Mouse (Mus musculus) MEL (cell line): ENCODE measurements at regions not wholly inside any gene's neighbourhood (a gene's known extent, or its start where the extent isn't known, plus 50 kb on each side); places are given as distances from the start of the nearest gene placed in this dataset.

Experiments used
- DNase-seq: peaks from one replicate; pipeline ENCODE4 v3.0.0; 2011; ENCODE audit warnings: low read depth, low spot score
- H3K27ac ChIP-seq: 2 replicates; pipeline ENCODE4 v1.5.1; 2012; ENCODE audit warnings: low read depth, mild to moderate bottlenecking, control low read depth, low read length, moderate library complexity; ENCODE audit not compliant: control insufficient read depth
- H3K27me3 ChIP-seq, 2 experiments: fragments of 150-350 bp in 1 of 2; sonication (generic) in 1 of 2; 2 replicates each; pipeline ENCODE4 v1.6.1; 2012; ENCODE audit warnings: low read length in 2 of 2, mild to moderate bottlenecking in 2 of 2, improper control_type of control experiment in 1 of 2, moderate library complexity in 1 of 2; ENCODE audit not compliant: insufficient read depth in 2 of 2, control insufficient read depth in 1 of 2
- H3K36me3 ChIP-seq, 2 experiments: 2 replicates each; pipeline ENCODE4 v1.6.1; 2012 to 2014; ENCODE audit warnings: low read length in 2 of 2, improper control_type of control experiment in 1 of 2, inconsistent platforms in 1 of 2, mild to moderate bottlenecking in 1 of 2; ENCODE audit not compliant: insufficient read depth in 2 of 2, control insufficient read depth in 1 of 2
- H3K4me1 ChIP-seq, 2 experiments: fragments of 150-350 bp in 1 of 2; sonication (generic) in 1 of 2; 2 replicates each; pipeline ENCODE4 v1.6.1; 2012; ENCODE audit warnings: low read length in 2 of 2, improper control_type of control experiment in 1 of 2, mild to moderate bottlenecking in 1 of 2; ENCODE audit not compliant: insufficient read depth in 2 of 2, control insufficient read depth in 1 of 2
- H3K4me3 ChIP-seq, 2 experiments: fragments of 150-350 bp in 1 of 2; sonication (generic) in 1 of 2; 2 replicates each; pipeline ENCODE4 v1.5.1; 2012; ENCODE audit warnings: low read depth in 2 of 2, low read length in 2 of 2, mild to moderate bottlenecking in 2 of 2, moderate library complexity in 2 of 2, control low read depth in 1 of 2, improper control_type of control experiment in 1 of 2; ENCODE audit not compliant: control insufficient read depth in 1 of 2, insufficient read depth in 1 of 2
- H3K79me2 ChIP-seq: 2 replicates; pipeline ENCODE4 v1.6.1; 2012; ENCODE audit warnings: mild to moderate bottlenecking, low read length, moderate library complexity; ENCODE audit not compliant: control insufficient read depth, poor library complexity, insufficient read depth
- H3K9ac ChIP-seq: 2 replicates; pipeline ENCODE4 v1.6.1; 2012; ENCODE audit warnings: low read depth, mild to moderate bottlenecking, control low read depth, low read length, moderate library complexity; ENCODE audit not compliant: control insufficient read depth, poor library complexity, severe bottlenecking
- H3K9me3 ChIP-seq: fragments of 150-350 bp; sonication (generic); replicated peaks from 2 replicates; pipeline ENCODE4 v1.6.1; 2012; ENCODE audit warnings: mild to moderate bottlenecking, low read length, improper control_type of control experiment, moderate library complexity; ENCODE audit not compliant: insufficient read depth
- BHLHE40 ChIP-seq: IDR thresholded peaks from 2 replicates; pipeline ENCODE4 v1.6.1; 2012; ENCODE audit warnings: low read depth, mild to moderate bottlenecking, inconsistent platforms, low read length, improper control_type of control experiment, borderline replicate concordance
- CTCF ChIP-seq, 3 experiments: IDR thresholded peaks in 2 of 3; conservative IDR thresholded peaks in 1 of 3; 2 replicates each; pipeline ENCODE4 v1.5.1; 2011 to 2012; ENCODE audit warnings: low read length in 3 of 3, low read depth in 2 of 3, mild to moderate bottlenecking in 2 of 3, improper control_type of control experiment in 1 of 3, inconsistent platforms in 1 of 3, mixed read lengths in 1 of 3, moderate library complexity in 1 of 3; ENCODE audit not compliant: control insufficient read depth in 1 of 3, insufficient read depth in 1 of 3, poor library complexity in 1 of 3, severe bottlenecking in 1 of 3
- GATA1 ChIP-seq: IDR thresholded peaks from 2 replicates; pipeline ENCODE4 v1.6.1; 2011; ENCODE audit warnings: low read depth, low read length, improper control_type of control experiment
- MAX ChIP-seq: IDR thresholded peaks from 2 replicates; pipeline ENCODE4 v1.6.1; 2011; ENCODE audit warnings: low read length, improper control_type of control experiment
- MAZ ChIP-seq: IDR thresholded peaks from 2 replicates; pipeline ENCODE4 v1.6.1; 2012; ENCODE audit warnings: low read depth, mild to moderate bottlenecking, inconsistent platforms, low read length, improper control_type of control experiment
- MYB ChIP-seq: IDR thresholded peaks from 2 replicates; pipeline ENCODE4 v1.6.1; 2011; ENCODE audit warnings: mild to moderate bottlenecking, low read depth, low read length, improper control_type of control experiment
- MYC ChIP-seq: IDR thresholded peaks from 2 replicates; pipeline ENCODE4 v1.6.1; 2011; ENCODE audit warnings: low read depth, mild to moderate bottlenecking, low read length, improper control_type of control experiment, moderate library complexity
- POLR2A ChIP-seq, 2 experiments: IDR thresholded peaks; 2 replicates each; pipeline ENCODE4 v1.6.1; 2011 to 2012; ENCODE audit warnings: low read length in 2 of 2, mild to moderate bottlenecking in 2 of 2, control low read depth in 1 of 2, improper control_type of control experiment in 1 of 2, low read depth in 1 of 2, moderate library complexity in 1 of 2; ENCODE audit not compliant: control insufficient read depth in 1 of 2, insufficient read depth in 1 of 2, poor library complexity in 1 of 2
- TAL1 ChIP-seq: IDR thresholded peaks from 2 replicates; pipeline ENCODE4 v1.6.1; 2012; ENCODE audit warnings: mild to moderate bottlenecking, inconsistent platforms, low read length, moderate library complexity, mixed read lengths
- TBP ChIP-seq: IDR thresholded peaks from 2 replicates; pipeline ENCODE4 v1.8.0; 2011; ENCODE audit warnings: low read depth, low read length, improper control_type of control experiment
- USF2 ChIP-seq, 2 experiments: IDR thresholded peaks; 2 replicates each; pipeline ENCODE4 v1.6.1; 2011 to 2012; ENCODE audit warnings: improper control_type of control experiment in 2 of 2, low read length in 2 of 2, borderline replicate concordance in 1 of 2, inconsistent platforms in 1 of 2, low read depth in 1 of 2, mild to moderate bottlenecking in 1 of 2; ENCODE audit not compliant: insufficient read depth in 1 of 2
- ZKSCAN1 ChIP-seq: IDR thresholded peaks from 2 replicates; pipeline ENCODE4 v1.6.1; 2012; ENCODE audit warnings: low read depth, mild to moderate bottlenecking, inconsistent platforms, low read length, improper control_type of control experiment, moderate library complexity

- Histone ChIP-seq H3K4me1 (peaks cover 39 to 62% of the 10 kb centered on the region in 2 experiments), H3K4me3 (peak overlapping the region; percentile 55 to 70), H3K9ac (peak overlapping the region; percentile 81), H3K36me3 (peaks cover 0 to 60% of the 10 kb centered on the region in 2 experiments; a peak in 2 of 4 replicates), H3K27ac (peak overlapping the region; percentile 99), H3K79me2 (peaks cover 6% of the 10 kb centered on the region; the same call in 1 of the 2 replicates), H3K27me3 (no peaks in the 10 kb centered on the region), H3K9me3 (no peaks in the 10 kb centered on the region)
- TF ChIP-seq ZKSCAN1 (no peak), USF2 (IDR thresholded peaks at IDR 0.05; ENCODE audit: borderline replicate concordance in 1 of 2, insufficient read depth in 1 of 2, low read depth in 1 of 2, low read length in 2 of 2) (no peak), CTCF (IDR thresholded peaks at IDR 0.05 in 2 of 3, conservative IDR thresholded peaks at IDR 0.05 in 1 of 3; ENCODE audit: control insufficient read depth in 1 of 3, insufficient read depth in 1 of 3, low read depth in 2 of 3, low read length in 3 of 3, poor library complexity in 1 of 3, severe bottlenecking in 1 of 3) (no peak), MAX (no peak), TAL1 (peak; percentile 57; the same call in 1 of the 2 replicates), GATA1 (peak; percentile 60), TBP (no peak; the same call in 1 of the 2 replicates), MAZ (no peak)
- DNase-seq = peak; percentile 77
These were observed 99.0 kb upstream of the Max start for GRCm38 (mm10) chr12:77060766-77061561.

- peak overlapping the region; percentile 81 for H3K9ac ChIP-seq
- H3K36me3 ChIP-seq = peaks cover 0 to 63% of the 10 kb centered on the region in 2 experiments; a peak in 2 of 4 replicates
- H3K27me3 ChIP-seq = no peaks in the 10 kb centered on the region
- peak overlapping the region; percentile 99 for H3K27ac ChIP-seq
- peak; percentile 82 for TF ChIP-seq GATA1
- no peak for TF ChIP-seq CTCF (IDR thresholded peaks at IDR 0.05 in 2 of 3, conservative IDR thresholded peaks at IDR 0.05 in 1 of 3; ENCODE audit: control insufficient read depth in 1 of 3, insufficient read depth in 1 of 3, low read depth in 2 of 3, low read length in 3 of 3, poor library complexity in 1 of 3, severe bottlenecking in 1 of 3)
- no peak for TF ChIP-seq MYC
- TF ChIP-seq POLR2A (IDR thresholded peaks at IDR 0.05; ENCODE audit: control insufficient read depth in 1 of 2, insufficient read depth in 1 of 2, low read depth in 1 of 2, low read length in 2 of 2, poor library complexity in 1 of 2) = peak; percentile 51 to 87; a peak in 3 of 4 replicates
- peak; percentile 18; the same call in 1 of the 2 replicates for TF ChIP-seq TAL1
- TF ChIP-seq TBP = peak; percentile 93
- TF ChIP-seq MYB = no peak
- TF ChIP-seq MAX = no peak
- no peak for TF ChIP-seq BHLHE40
- peaks cover 45 to 64% of the 10 kb centered on the region in 2 experiments for H3K4me1 ChIP-seq
- H3K9me3 ChIP-seq = no peaks in the 10 kb centered on the region
- peaks cover 1% of the 10 kb centered on the region; the same call in 1 of the 2 replicates for H3K79me2 ChIP-seq
- DNase-seq = peak; percentile 95
- H3K4me3 ChIP-seq = peak overlapping the region; percentile 55 to 70
These were observed 98.2 kb upstream of the Max start for GRCm38 (mm10) chr12:77060060-77060695.
